Mouse (Mus musculus): ENCODE measurements around the gene Diras1. TPM values are rescaled to one million over a fixed set of nuclear protein-coding genes. Genes with fewer than 3 reads are reported as not detected.

Gene Diras1
- not detected for polyA plus RNA-seq (2014; fragmentation: Illumina TruSeq; extraction: RNeasy Lipid Tissue Mini Kit (QIAGEN cat#74804); ENCODE audit: insufficient read depth, low read depth, low replicate concordance)

DNA sequence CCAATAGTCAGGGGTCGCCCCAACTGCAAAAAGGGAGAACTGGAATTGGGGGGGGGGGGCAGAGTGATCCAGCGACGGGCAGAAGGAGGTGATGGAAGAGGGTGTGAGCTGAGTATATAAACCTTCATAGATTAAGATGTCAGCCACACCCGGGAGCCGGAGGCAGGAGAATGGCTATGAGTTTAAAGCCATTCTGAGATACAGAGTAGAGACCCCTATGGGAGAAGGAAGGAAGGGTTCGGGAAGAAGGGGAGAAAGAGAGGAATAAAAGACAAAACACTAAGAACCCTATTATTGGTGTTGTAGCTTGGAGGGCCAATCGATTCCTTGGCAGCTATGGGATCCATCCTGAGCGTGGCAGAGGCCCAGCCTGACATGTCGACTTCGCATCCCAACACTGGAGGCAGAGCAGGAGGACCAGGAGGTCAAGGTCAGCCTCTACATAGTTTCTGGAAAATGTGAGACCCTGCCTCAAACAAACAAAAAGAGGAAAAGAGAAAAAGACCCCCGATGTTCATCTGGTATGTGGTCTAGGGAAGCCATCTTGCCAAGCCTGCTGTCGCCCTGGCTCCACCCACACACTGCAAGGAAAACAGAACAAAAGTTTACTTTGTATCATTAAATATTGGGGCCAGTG is at the start of gene Diras1:
TSS of gene Diras1 (minus strand) at position 24 of the 637 bp plus-strand sequence.

DNA sequence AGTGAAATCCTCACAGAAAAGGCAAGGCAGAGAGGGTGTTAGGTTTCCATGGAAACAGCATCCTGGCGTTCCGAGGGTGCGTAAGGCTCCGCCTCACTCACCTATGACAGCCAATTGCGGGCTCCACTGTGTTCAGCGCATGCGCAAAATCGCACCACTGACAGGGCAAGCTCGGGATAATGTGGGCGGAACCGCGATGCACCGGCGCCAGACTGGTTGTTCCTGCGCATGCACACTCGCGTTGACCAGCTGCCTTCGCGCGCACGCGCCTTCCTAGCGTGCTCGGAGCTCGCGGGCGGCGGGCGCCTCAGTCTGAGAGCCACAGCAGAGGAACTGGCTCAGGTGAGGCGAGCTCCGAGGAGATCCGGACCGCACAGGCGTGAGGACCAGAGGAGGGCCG is 44.4 kb upstream of the Diras1 start, which contains the start of gene Thop1:
TSS of gene Thop1 (plus strand) at position 200 of the 400 bp plus-strand sequence.

DNA sequence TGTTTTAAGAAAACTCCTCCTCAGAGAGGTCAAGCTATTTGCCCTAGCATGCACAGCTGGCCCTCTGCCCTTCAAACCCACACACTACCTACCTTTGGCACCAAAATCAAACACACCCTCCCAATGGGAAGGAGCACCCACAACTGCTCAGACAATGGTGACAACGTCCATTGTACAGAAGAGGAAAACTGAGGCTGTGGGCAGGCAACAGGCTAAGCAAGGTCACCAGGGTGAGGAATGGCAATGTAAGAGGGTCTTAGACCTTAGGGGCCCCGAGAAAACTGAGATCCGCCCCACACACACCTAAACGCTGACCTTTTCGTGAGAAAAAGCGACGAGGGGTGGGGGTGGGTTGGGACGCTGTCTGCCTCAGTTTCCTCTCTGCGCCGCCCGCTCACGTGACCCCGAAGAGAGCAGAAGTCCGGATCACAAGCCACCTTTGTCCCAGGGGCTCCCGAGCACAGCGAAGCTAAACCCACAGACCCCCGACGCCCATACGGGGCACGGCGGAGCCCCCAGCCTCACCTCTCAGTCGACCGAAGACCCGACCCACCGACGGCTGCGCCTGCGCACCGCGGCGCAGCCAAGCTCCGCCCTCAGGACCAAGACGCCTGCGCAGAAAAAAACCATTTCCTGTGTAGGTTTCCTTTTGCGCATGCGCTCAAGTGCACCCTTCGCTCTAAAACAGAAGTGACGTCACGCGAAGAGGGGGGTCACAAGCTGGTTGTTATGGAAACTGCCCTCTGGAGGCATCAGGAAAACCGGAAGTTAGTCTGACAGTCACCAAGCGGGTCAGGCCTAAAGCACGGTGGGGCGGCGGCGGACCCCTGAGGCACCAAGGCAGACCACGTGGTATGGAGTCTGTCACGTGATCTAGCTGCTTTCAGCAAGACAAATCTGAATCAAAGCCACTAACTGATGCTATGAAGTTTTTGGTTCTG is 34.4 kb upstream of the Diras1 start, which contains the start of gene Sgta:
TSS of gene Sgta (minus strand) at position 579 of the 941 bp plus-strand sequence.

DNA sequence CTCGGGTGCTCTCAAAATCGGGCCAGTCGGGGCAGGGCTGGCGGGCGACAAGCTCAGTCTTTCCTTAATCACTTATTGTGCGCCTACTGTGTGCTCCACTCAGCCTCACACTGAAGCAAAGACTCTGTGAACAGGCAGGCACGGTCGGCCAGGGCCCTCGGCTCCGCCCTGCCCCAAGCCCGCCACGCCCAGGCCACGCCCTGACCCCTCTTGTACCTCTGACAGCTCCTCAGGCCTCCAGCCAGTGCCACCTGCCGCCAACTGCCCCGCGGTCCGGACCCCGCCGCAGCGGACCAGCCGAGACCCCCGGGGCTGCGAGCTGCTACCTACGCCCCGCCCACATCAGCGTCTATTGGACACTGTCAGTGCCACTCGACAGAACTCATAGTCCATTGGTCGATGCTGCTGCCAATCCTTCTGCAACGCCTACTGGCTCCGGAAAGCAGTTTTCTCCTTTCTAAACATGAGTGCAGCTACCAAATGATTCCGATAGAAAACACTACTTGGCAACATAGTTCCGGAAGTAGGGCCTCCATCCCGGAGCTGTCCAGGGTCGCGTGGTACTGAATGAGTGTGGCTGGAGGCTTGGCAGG is 11.6 kb upstream of the Diras1 start, which contains the start of gene Slc39a3:
TSS of gene Slc39a3 (minus strand) at position 439 of the 593 bp plus-strand sequence.

DNA sequence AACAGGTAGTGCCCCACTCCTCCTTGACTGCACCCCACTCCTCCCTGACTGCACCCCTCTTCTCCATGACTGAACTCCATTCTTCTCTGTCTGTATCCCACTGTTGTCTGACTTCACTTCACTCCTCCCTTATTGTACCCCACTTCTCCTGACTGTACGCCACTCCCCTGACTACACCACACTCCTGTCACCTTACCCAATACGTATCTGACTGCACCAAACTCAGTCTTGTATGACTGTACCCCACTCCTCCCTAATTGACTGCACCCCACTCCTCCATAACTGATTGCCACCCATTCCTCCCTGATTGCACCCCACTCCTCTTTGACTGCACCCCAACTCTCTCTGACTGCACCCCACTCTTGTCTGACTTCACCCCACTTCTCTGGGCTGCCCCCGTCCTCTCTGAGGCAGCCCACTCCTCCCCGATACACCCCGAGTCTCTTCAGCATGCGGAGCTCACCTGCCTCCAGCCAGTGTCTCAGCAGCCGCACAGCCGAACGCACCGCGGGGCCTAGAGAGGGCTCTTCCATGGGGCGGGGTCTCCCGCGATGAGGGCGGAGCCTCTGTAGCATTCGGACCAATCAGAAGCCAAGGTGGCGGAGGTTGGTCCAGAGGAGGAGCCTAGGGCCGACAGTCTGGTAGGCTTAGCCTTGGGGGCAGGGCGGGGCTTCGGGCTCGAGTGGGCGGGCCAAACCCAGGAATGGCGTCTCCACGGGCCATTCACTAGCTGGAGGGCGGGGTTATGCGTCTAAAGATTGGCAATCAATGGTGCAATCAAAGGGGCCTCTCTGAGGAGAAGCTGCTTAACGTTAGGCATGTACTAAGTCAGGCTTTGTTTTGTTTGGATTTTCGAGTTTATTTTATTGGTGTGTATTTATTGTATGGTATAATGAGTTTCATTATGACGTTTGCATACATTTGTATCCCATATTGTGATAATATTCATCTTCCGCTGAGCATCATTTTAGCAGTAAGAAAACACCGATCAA is 10.8 kb downstream of the Diras1 start, which contains the start of gene Gng7:
TSS of gene Gng7 (minus strand) at position 553 of the 992 bp plus-strand sequence.

Other genes with a start within 250 kb of the Diras1 start
- gene Sf3a2, start 227.5 kb downstream of the Diras1 start, polyA plus RNA-seq (2014; fragmentation: Illumina TruSeq; extraction: RNeasy Lipid Tissue Mini Kit (QIAGEN cat#74804); ENCODE audit: insufficient read depth, low read depth, low replicate concordance), result 19.4 TPM
- 47.8 TPM for gene Plekhj1, start 227.0 kb downstream of the Diras1 start, polyA plus RNA-seq (2014; fragmentation: Illumina TruSeq; extraction: RNeasy Lipid Tissue Mini Kit (QIAGEN cat#74804); ENCODE audit: insufficient read depth, low read depth, low replicate concordance)
- 0.19 TPM for gene Amh, start 220.4 kb downstream of the Diras1 start, polyA plus RNA-seq (2014; fragmentation: Illumina TruSeq; extraction: RNeasy Lipid Tissue Mini Kit (QIAGEN cat#74804); ENCODE audit: insufficient read depth, low read depth, low replicate concordance)
- not detected for gene Jsrp1, start 212.2 kb downstream of the Diras1 start, polyA plus RNA-seq (2014; fragmentation: Illumina TruSeq; extraction: RNeasy Lipid Tissue Mini Kit (QIAGEN cat#74804); ENCODE audit: insufficient read depth, low read depth, low replicate concordance)
- gene Oaz1, start 199.0 kb downstream of the Diras1 start, polyA plus RNA-seq (2014; fragmentation: Illumina TruSeq; extraction: RNeasy Lipid Tissue Mini Kit (QIAGEN cat#74804); ENCODE audit: insufficient read depth, low read depth, low replicate concordance), result 1,024 TPM
- gene Lingo3, start 181.6 kb downstream of the Diras1 start, polyA plus RNA-seq (2014; fragmentation: Illumina TruSeq; extraction: RNeasy Lipid Tissue Mini Kit (QIAGEN cat#74804); ENCODE audit: insufficient read depth, low read depth, low replicate concordance), result not detected
- gene Lsm7, start 170.5 kb downstream of the Diras1 start, polyA plus RNA-seq (2014; fragmentation: Illumina TruSeq; extraction: RNeasy Lipid Tissue Mini Kit (QIAGEN cat#74804); ENCODE audit: insufficient read depth, low read depth, low replicate concordance), result 119 TPM
- 9.4 TPM for gene Sppl2b, start 170.4 kb downstream of the Diras1 start, polyA plus RNA-seq (2014; fragmentation: Illumina TruSeq; extraction: RNeasy Lipid Tissue Mini Kit (QIAGEN cat#74804); ENCODE audit: insufficient read depth, low read depth, low replicate concordance)
- not detected for gene Tmprss9, start 153.8 kb downstream of the Diras1 start, polyA plus RNA-seq (2014; fragmentation: Illumina TruSeq; extraction: RNeasy Lipid Tissue Mini Kit (QIAGEN cat#74804); ENCODE audit: insufficient read depth, low read depth, low replicate concordance)
- 173 TPM for gene Timm13, start 124.7 kb downstream of the Diras1 start, polyA plus RNA-seq (2014; fragmentation: Illumina TruSeq; extraction: RNeasy Lipid Tissue Mini Kit (QIAGEN cat#74804); ENCODE audit: insufficient read depth, low read depth, low replicate concordance)
- 5.4 TPM for gene Lmnb2, start 107.4 kb downstream of the Diras1 start, polyA plus RNA-seq (2014; fragmentation: Illumina TruSeq; extraction: RNeasy Lipid Tissue Mini Kit (QIAGEN cat#74804); ENCODE audit: insufficient read depth, low read depth, low replicate concordance)
- gene Gadd45b, start 95.6 kb downstream of the Diras1 start, polyA plus RNA-seq (2014; fragmentation: Illumina TruSeq; extraction: RNeasy Lipid Tissue Mini Kit (QIAGEN cat#74804); ENCODE audit: insufficient read depth, low read depth, low replicate concordance), result 63.5 TPM
- gene Gng7, start 10.7 kb downstream of the Diras1 start, polyA plus RNA-seq (2014; fragmentation: Illumina TruSeq; extraction: RNeasy Lipid Tissue Mini Kit (QIAGEN cat#74804); ENCODE audit: insufficient read depth, low read depth, low replicate concordance), result 1.2 TPM
- gene Slc39a3, start 11.8 kb upstream of the Diras1 start, polyA plus RNA-seq (2014; fragmentation: Illumina TruSeq; extraction: RNeasy Lipid Tissue Mini Kit (QIAGEN cat#74804); ENCODE audit: insufficient read depth, low read depth, low replicate concordance), result 15.7 TPM
- gene Sgta, start 34.5 kb upstream of the Diras1 start, polyA plus RNA-seq (2014; fragmentation: Illumina TruSeq; extraction: RNeasy Lipid Tissue Mini Kit (QIAGEN cat#74804); ENCODE audit: insufficient read depth, low read depth, low replicate concordance), result 57.6 TPM
- 9.9 TPM for gene Thop1, start 44.4 kb upstream of the Diras1 start, polyA plus RNA-seq (2014; fragmentation: Illumina TruSeq; extraction: RNeasy Lipid Tissue Mini Kit (QIAGEN cat#74804); ENCODE audit: insufficient read depth, low read depth, low replicate concordance)
- 0.13 TPM for gene Creb3l3, start 73.2 kb upstream of the Diras1 start, polyA plus RNA-seq (2014; fragmentation: Illumina TruSeq; extraction: RNeasy Lipid Tissue Mini Kit (QIAGEN cat#74804); ENCODE audit: insufficient read depth, low read depth, low replicate concordance)
- 73.9 TPM for gene Map2k2, start 80.3 kb upstream of the Diras1 start, polyA plus RNA-seq (2014; fragmentation: Illumina TruSeq; extraction: RNeasy Lipid Tissue Mini Kit (QIAGEN cat#74804); ENCODE audit: insufficient read depth, low read depth, low replicate concordance)
- gene Zbtb7a, start 109.6 kb upstream of the Diras1 start, polyA plus RNA-seq (2014; fragmentation: Illumina TruSeq; extraction: RNeasy Lipid Tissue Mini Kit (QIAGEN cat#74804); ENCODE audit: insufficient read depth, low read depth, low replicate concordance), result 10.0 TPM
- 10.3 TPM for gene Pias4, start 142.3 kb upstream of the Diras1 start, polyA plus RNA-seq (2014; fragmentation: Illumina TruSeq; extraction: RNeasy Lipid Tissue Mini Kit (QIAGEN cat#74804); ENCODE audit: insufficient read depth, low read depth, low replicate concordance)
- 581 TPM for gene Eef2, start 151.0 kb upstream of the Diras1 start, polyA plus RNA-seq (2014; fragmentation: Illumina TruSeq; extraction: RNeasy Lipid Tissue Mini Kit (QIAGEN cat#74804); ENCODE audit: insufficient read depth, low read depth, low replicate concordance)
- 45.1 TPM for gene Dapk3, start 157.3 kb upstream of the Diras1 start, polyA plus RNA-seq (2014; fragmentation: Illumina TruSeq; extraction: RNeasy Lipid Tissue Mini Kit (QIAGEN cat#74804); ENCODE audit: insufficient read depth, low read depth, low replicate concordance)
- gene 4930442H23Rik, start 158.2 kb upstream of the Diras1 start, polyA plus RNA-seq (2014; fragmentation: Illumina TruSeq; extraction: RNeasy Lipid Tissue Mini Kit (QIAGEN cat#74804); ENCODE audit: insufficient read depth, low read depth, low replicate concordance), result not detected
- gene Nmrk2, start 176.4 kb upstream of the Diras1 start, polyA plus RNA-seq (2014; fragmentation: Illumina TruSeq; extraction: RNeasy Lipid Tissue Mini Kit (QIAGEN cat#74804); ENCODE audit: insufficient read depth, low read depth, low replicate concordance), result not detected
- not detected for gene Atcay, start 205.2 kb upstream of the Diras1 start, polyA plus RNA-seq (2014; fragmentation: Illumina TruSeq; extraction: RNeasy Lipid Tissue Mini Kit (QIAGEN cat#74804); ENCODE audit: insufficient read depth, low read depth, low replicate concordance)
- gene Zfr2, start 207.5 kb upstream of the Diras1 start, polyA plus RNA-seq (2014; fragmentation: Illumina TruSeq; extraction: RNeasy Lipid Tissue Mini Kit (QIAGEN cat#74804); ENCODE audit: insufficient read depth, low read depth, low replicate concordance), result 1.4 TPM
- gene Matk, start 227.3 kb upstream of the Diras1 start, polyA plus RNA-seq (2014; fragmentation: Illumina TruSeq; extraction: RNeasy Lipid Tissue Mini Kit (QIAGEN cat#74804); ENCODE audit: insufficient read depth, low read depth, low replicate concordance), result 1.8 TPM
- 97.6 TPM for gene Mrpl54, start 241.3 kb upstream of the Diras1 start, polyA plus RNA-seq (2014; fragmentation: Illumina TruSeq; extraction: RNeasy Lipid Tissue Mini Kit (QIAGEN cat#74804); ENCODE audit: insufficient read depth, low read depth, low replicate concordance)
- 42.2 TPM for gene Apba3, start 241.3 kb upstream of the Diras1 start, polyA plus RNA-seq (2014; fragmentation: Illumina TruSeq; extraction: RNeasy Lipid Tissue Mini Kit (QIAGEN cat#74804); ENCODE audit: insufficient read depth, low read depth, low replicate concordance)

Data from lung, adult 10 weeks (tissue).